Mouse (Mus musculus) retina, embryonic 14.5 days (tissue): ENCODE data around the gene Ccdc85b.

Experiments
- DNase-seq: peaks from one replicate; pipeline ENCODE4 v3.0.0-alpha.2; 2015; ENCODE audit warnings: low spot score

The Ccdc85b gene

GRCm38 (mm10) chr19:5456241-5456921, 1.3 kb downstream of the Ccdc85b start:
- no peak for DNase-seq

GRCm38 (mm10) chr19:5455568-5455967, 2.1 kb downstream of the Ccdc85b start:
- DNase-seq: no peak

GRCm38 (mm10) chr19:5455037-5455436, 2.7 kb downstream of the Ccdc85b start:
- no peak for DNase-seq

- no peak for DNase-seq
Observed at GRCm38 (mm10) chr19:5451766-5452165, 5.9 kb downstream of the Ccdc85b start.

- no peak for DNase-seq
Observed at GRCm38 (mm10) chr19:5449673-5450072, 8.0 kb downstream of the Ccdc85b start.

- DNase-seq: no peak
Observed at GRCm38 (mm10) chr19:5448354-5449150, 9.1 kb downstream of the Ccdc85b start.

GRCm38 (mm10) chr19:5447515-5448353, 10.0 kb downstream of the Ccdc85b start, which contains the start of gene Fosl1:
Gene Fosl1, plus strand, starts transcription at chr19:5447547.
- peak; percentile 61 for DNase-seq

GRCm38 (mm10) chr19:5445747-5446146, 11.9 kb downstream of the Ccdc85b start:
- no peak for DNase-seq

- DNase-seq: no peak
Observed at GRCm38 (mm10) chr19:5444954-5445353, 12.7 kb downstream of the Ccdc85b start.

GRCm38 (mm10) chr19:5444371-5444908, 13.3 kb downstream of the Ccdc85b start:
- no peak for DNase-seq

GRCm38 (mm10) chr19:5433951-5434350, 23.7 kb downstream of the Ccdc85b start:
- no peak for DNase-seq

- DNase-seq: peak; percentile 48
Observed at GRCm38 (mm10) chr19:5432992-5433852, 24.5 kb downstream of the Ccdc85b start.

- DNase-seq: no peak
Observed at GRCm38 (mm10) chr19:5431911-5432464, 25.7 kb downstream of the Ccdc85b start.

GRCm38 (mm10) chr19:5430408-5430807, 27.3 kb downstream of the Ccdc85b start:
- no peak for DNase-seq

- no peak for DNase-seq
Observed at GRCm38 (mm10) chr19:5429806-5430205, 27.9 kb downstream of the Ccdc85b start.

- no peak for DNase-seq
Observed at GRCm38 (mm10) chr19:5429219-5429618, 28.5 kb downstream of the Ccdc85b start.

- peak; percentile 75 for DNase-seq
Observed at GRCm38 (mm10) chr19:5428083-5428482, 29.6 kb downstream of the Ccdc85b start.

- no peak for DNase-seq
Observed at GRCm38 (mm10) chr19:5426640-5427290, 30.9 kb downstream of the Ccdc85b start.

- DNase-seq: no peak
Observed at GRCm38 (mm10) chr19:5425906-5426565, 31.7 kb downstream of the Ccdc85b start.
